In genomic region chr11:77506941-77507340, GRCm38 (mm10) we compare ENCODE assay signal across 20 mouse cellular contexts. TPM values are rescaled to one million over a fixed set of nuclear protein-coding genes. Genes with fewer than 3 reads are reported as not detected.
DNase-seq lines count a peak whose midpoint lies in the region; ATAC-seq and TF ChIP-seq lines count a peak whose summit lies in the region.
"Had no signal": no experiment of that assay in that cellular context is flagged by ENCODE, and none has a peak within 500 bp of the region (broad histone marks: within the 10 kb centered on the region; RNA-seq: fewer than 3 reads in every experiment).

No protein-coding gene starts in this region.

- TF ChIP-seq POLR2A in lung, adult 2 months (IDR thresholded peaks at IDR 0.05; ENCODE audit: borderline replicate concordance, extremely low read depth, low read depth, low read length): no peak

- no peaks in the 10 kb centered on the region for H3K4me1 ChIP-seq in forebrain, embryonic 11.5 days (replicated peaks; ENCODE audit: control insufficient read depth, insufficient read depth, low read length)
- peaks cover 9% of the 10 kb centered on the region for H3K4me1 ChIP-seq in forebrain, embryonic 13.5 days
- H3K4me1 ChIP-seq in lung, adult 2 months (ENCODE audit: control insufficient read depth, insufficient read depth, low read length): peaks cover 21% of the 10 kb centered on the region
- peaks cover 15% of the 10 kb centered on the region for H3K4me1 ChIP-seq in intestine, postnatal 0 days (replicated peaks; ENCODE audit: control insufficient read depth, insufficient read depth, low read length)
- H3K4me1 ChIP-seq in limb, embryonic 15.5 days: peaks cover 45% of the 10 kb centered on the region

- H3K9ac ChIP-seq in forebrain, embryonic 11.5 days (ENCODE audit: low read length): no peak overlapping the region
- H3K9ac ChIP-seq in forebrain, embryonic 13.5 days: no peak overlapping the region
- H3K9ac ChIP-seq in intestine, postnatal 0 days (ENCODE audit: low read depth, low read length): no peak overlapping the region
- H3K9ac ChIP-seq in limb, embryonic 15.5 days: 0 out of 2 replicates have a peak overlapping the region, but pooled peaks have one; percentile 2
- H3K9ac ChIP-seq: forebrain, embryonic 15.5 days; lung, embryonic 15.5 days; stomach, embryonic 15.5 days had no signal

- 90% methylated on average over 6 of the region's 6 CpGs for WGBS in forebrain, embryonic 11.5 days
- WGBS in forebrain, embryonic 13.5 days: 84% methylated on average over 6 of the region's 6 CpGs
- 82% methylated on average over 6 of the region's 6 CpGs for WGBS in lung, adult 2 months
- 79% methylated on average over 6 of the region's 6 CpGs for WGBS in intestine, postnatal 0 days
- 77% methylated on average over 6 of the region's 6 CpGs for WGBS in limb, embryonic 15.5 days

- H3K36me3 ChIP-seq in forebrain, embryonic 11.5 days (ENCODE audit: control insufficient read depth, insufficient read depth, low read length): peaks cover 3% of the 10 kb centered on the region; the same call in 1 of the 2 replicates
- peaks cover 65% of the 10 kb centered on the region for H3K36me3 ChIP-seq in forebrain, embryonic 13.5 days (ENCODE audit: poor library complexity, severe bottlenecking)
- peaks cover 41% of the 10 kb centered on the region for H3K36me3 ChIP-seq in intestine, postnatal 0 days (ENCODE audit: control insufficient read depth, insufficient read depth)
- H3K36me3 ChIP-seq in limb, embryonic 15.5 days: peaks cover 65% of the 10 kb centered on the region

- no peaks in the 10 kb centered on the region for H3K9me3 ChIP-seq in forebrain, embryonic 11.5 days (ENCODE audit: control insufficient read depth, low read length)
- no peaks in the 10 kb centered on the region for H3K9me3 ChIP-seq in forebrain, embryonic 13.5 days (replicated peaks)
- H3K9me3 ChIP-seq in intestine, postnatal 0 days (ENCODE audit: control insufficient read depth): no peaks in the 10 kb centered on the region
- H3K9me3 ChIP-seq in limb, embryonic 15.5 days: no peaks in the 10 kb centered on the region
- H3K9me3 ChIP-seq: forebrain, embryonic 15.5 days; lung, embryonic 15.5 days; midbrain, embryonic 12.5 days; stomach, embryonic 15.5 days had no signal

- no peak overlapping the region for H3K27ac ChIP-seq in forebrain, embryonic 11.5 days (ENCODE audit: low read depth, low read length)
- no peak overlapping the region for H3K27ac ChIP-seq in forebrain, embryonic 13.5 days
- H3K27ac ChIP-seq in intestine, postnatal 0 days (ENCODE audit: low read depth, low read length): peak overlapping the region; percentile 65
- H3K27ac ChIP-seq in limb, embryonic 15.5 days: peak overlapping the region; percentile 71; the same call in 1 of the 2 replicates
- H3K27ac ChIP-seq: forebrain, embryonic 15.5 days; lung, embryonic 15.5 days; midbrain, embryonic 12.5 days; stomach, embryonic 15.5 days had no signal

- no peak overlapping the region for H3K4me2 ChIP-seq in forebrain, embryonic 11.5 days (ENCODE audit: low read depth, low read length, severe bottlenecking)
- H3K4me2 ChIP-seq in forebrain, embryonic 13.5 days: no peak overlapping the region
- no peak overlapping the region for H3K4me2 ChIP-seq in intestine, postnatal 0 days (replicated peaks; ENCODE audit: low read depth)
- H3K4me2 ChIP-seq in limb, embryonic 15.5 days: no peak overlapping the region
- H3K4me2 ChIP-seq: forebrain, embryonic 15.5 days; liver, embryonic 11.5 days; lung, embryonic 15.5 days; midbrain, embryonic 12.5 days; stomach, embryonic 15.5 days had no signal

- TF ChIP-seq CTCF in lung, adult 2 months (IDR thresholded peaks at IDR 0.05; ENCODE audit: insufficient read depth, low read length): no peak
- TF ChIP-seq CTCF in intestine, postnatal 0 days (IDR thresholded peaks at IDR 0.05; ENCODE audit: low read depth): no peak

- DNase-seq in forebrain, embryonic 11.5 days (ENCODE audit: low spot score): peak; percentile 51
- peak; percentile 3 for DNase-seq in lung, adult 2 months
- no peak for DNase-seq in lung, postnatal 14 days
- DNase-seq in adrenal gland, postnatal 4 days (ENCODE audit: low spot score in 2 of 2): no peak
- DNase-seq: adrenal gland, postnatal 25 days; right cerebral cortex, adult 18-20 months had no signal

- H3K4me3 ChIP-seq in forebrain, embryonic 11.5 days (ENCODE audit: low read depth, low read length): no peak overlapping the region
- no peak overlapping the region for H3K4me3 ChIP-seq in forebrain, embryonic 13.5 days
- no peak overlapping the region for H3K4me3 ChIP-seq in lung, adult 2 months (replicated peaks; ENCODE audit: extremely low read depth, low read depth, low read length)
- no peak overlapping the region for H3K4me3 ChIP-seq in intestine, postnatal 0 days (ENCODE audit: low read depth, low read length)
- no peak overlapping the region for H3K4me3 ChIP-seq in limb, embryonic 15.5 days
- H3K4me3 ChIP-seq: forebrain, embryonic 15.5 days; lung, embryonic 15.5 days; midbrain, embryonic 12.5 days; stomach, embryonic 15.5 days had no signal

- ATAC-seq in forebrain, embryonic 11.5 days (replicated peaks; ENCODE audit: low FRiP score): no peak
- no peak for ATAC-seq in forebrain, embryonic 13.5 days
- ATAC-seq in intestine, postnatal 0 days: no peak
- ATAC-seq in limb, embryonic 15.5 days (ENCODE audit: insufficient number of reproducible peaks, low FRiP score, low TSS enrichment, low read depth): no peak

- H3K27me3 ChIP-seq in forebrain, embryonic 11.5 days (ENCODE audit: control insufficient read depth, insufficient read depth, low read length): no peaks in the 10 kb centered on the region
- H3K27me3 ChIP-seq in forebrain, embryonic 13.5 days: no peaks in the 10 kb centered on the region
- H3K27me3 ChIP-seq in intestine, postnatal 0 days (replicated peaks; ENCODE audit: control insufficient read depth, insufficient read depth, low read length): no peaks in the 10 kb centered on the region
- H3K27me3 ChIP-seq in limb, embryonic 15.5 days: no peaks in the 10 kb centered on the region
- H3K27me3 ChIP-seq: forebrain, embryonic 15.5 days; lung, embryonic 15.5 days; midbrain, embryonic 12.5 days; stomach, embryonic 15.5 days had no signal

RNA-seq across cellular contexts. Expression of gene Abhd15, which starts 8.0 kb away (rescaled TPM):
- polyA plus RNA-seq in forebrain, embryonic 11.5 days (2014; fragmentation: Nextera tagmentation; extraction: Ambion mirVana): 3.3 TPM in 2 replicates
- 3.0 and 3.8 TPM in 2 replicates for polyA plus RNA-seq in forebrain, embryonic 13.5 days (2015; fragmentation: Nextera tagmentation; extraction: Ambion mirVana)
- polyA plus RNA-seq in lung, adult 2 months (2012; rRNA removed): 3.8 and 5.9 TPM in 2 replicates
- 2.2 and 3.3 TPM in 2 replicates for polyA plus RNA-seq in intestine, postnatal 0 days (2015; fragmentation: Nextera tagmentation; extraction: Ambion mirVana)
- polyA plus RNA-seq in limb, embryonic 15.5 days (2015; fragmentation: Nextera tagmentation; extraction: Ambion mirVana): 2.7 and 3.0 TPM in 2 replicates
- 10 to 100 TPM; 12.4 to 17.0 TPM for total RNA-seq in adrenal gland, postnatal 4 days (2021)

RNA-seq across cellular contexts. Expression of gene Trp53i13, which starts 8.8 kb away (rescaled TPM):
- 32.2 and 35.8 TPM in 2 replicates for polyA plus RNA-seq in forebrain, embryonic 11.5 days (2014; fragmentation: Nextera tagmentation; extraction: Ambion mirVana)
- polyA plus RNA-seq in forebrain, embryonic 13.5 days (2015; fragmentation: Nextera tagmentation; extraction: Ambion mirVana): 19.7 and 20.9 TPM in 2 replicates
- polyA plus RNA-seq in lung, adult 2 months (2012; rRNA removed): 31.8 and 41.5 TPM in 2 replicates
- polyA plus RNA-seq in intestine, postnatal 0 days (2015; fragmentation: Nextera tagmentation; extraction: Ambion mirVana): 20.2 and 22.9 TPM in 2 replicates
- 62.5 and 69.8 TPM in 2 replicates for polyA plus RNA-seq in limb, embryonic 15.5 days (2015; fragmentation: Nextera tagmentation; extraction: Ambion mirVana)
- total RNA-seq in adrenal gland, postnatal 4 days (2021): 10 to 100 TPM; 17.5 to 19.1 TPM

RNA-seq across cellular contexts. Expression of gene Gm10392, which starts 12.1 kb away (rescaled TPM):
- 0.19 TPM in 1 of 2 replicates, not detected in the other for polyA plus RNA-seq in forebrain, embryonic 11.5 days (2014; fragmentation: Nextera tagmentation; extraction: Ambion mirVana)
- 0.12 and 0.16 TPM in 2 replicates for polyA plus RNA-seq in forebrain, embryonic 13.5 days (2015; fragmentation: Nextera tagmentation; extraction: Ambion mirVana)
- 0.08 TPM in 1 of 2 replicates, not detected in the other for polyA plus RNA-seq in lung, adult 2 months (2012; rRNA removed)
- polyA plus RNA-seq in intestine, postnatal 0 days (2015; fragmentation: Nextera tagmentation; extraction: Ambion mirVana): not detected in 2 replicates
- 0.12 TPM in 1 of 2 replicates, not detected in the other for polyA plus RNA-seq in limb, embryonic 15.5 days (2015; fragmentation: Nextera tagmentation; extraction: Ambion mirVana)
- not detected for total RNA-seq in adrenal gland, postnatal 4 days (2021)
- total RNA-seq: adrenal gland, postnatal 25 days; ES-E14; layer of hippocampus, postnatal 10 days had no signal
- polyA plus RNA-seq: cortical plate, adult 2 months; forebrain, embryonic 15.5 days; gonadal fat pad, adult 2 months; heart, embryonic 14.5 days; liver, embryonic 11.5 days; midbrain, embryonic 12.5 days had no signal

RNA-seq across cellular contexts. Expression of gene Git1, which starts 13.6 kb away (rescaled TPM):
- 19.2 and 21.2 TPM in 2 replicates for polyA plus RNA-seq in forebrain, embryonic 11.5 days (2014; fragmentation: Nextera tagmentation; extraction: Ambion mirVana)
- 12.9 and 14.6 TPM in 2 replicates for polyA plus RNA-seq in forebrain, embryonic 13.5 days (2015; fragmentation: Nextera tagmentation; extraction: Ambion mirVana)
- 112 TPM in 2 replicates for polyA plus RNA-seq in lung, adult 2 months (2012; rRNA removed)
- 21.2 and 21.9 TPM in 2 replicates for polyA plus RNA-seq in intestine, postnatal 0 days (2015; fragmentation: Nextera tagmentation; extraction: Ambion mirVana)
- polyA plus RNA-seq in limb, embryonic 15.5 days (2015; fragmentation: Nextera tagmentation; extraction: Ambion mirVana): 9.1 and 10.8 TPM in 2 replicates
- total RNA-seq in adrenal gland, postnatal 4 days (2021): 10 to 100 TPM; 79.8 to 87.9 TPM

RNA-seq across cellular contexts. Expression of gene Ankrd13b, which starts 17.5 kb away (rescaled TPM):
- polyA plus RNA-seq in forebrain, embryonic 11.5 days (2014; fragmentation: Nextera tagmentation; extraction: Ambion mirVana): 19.0 and 22.0 TPM in 2 replicates
- 18.0 and 18.7 TPM in 2 replicates for polyA plus RNA-seq in forebrain, embryonic 13.5 days (2015; fragmentation: Nextera tagmentation; extraction: Ambion mirVana)
- polyA plus RNA-seq in lung, adult 2 months (2012; rRNA removed): 21.8 and 22.4 TPM in 2 replicates
- polyA plus RNA-seq in intestine, postnatal 0 days (2015; fragmentation: Nextera tagmentation; extraction: Ambion mirVana): 2.1 TPM in 2 replicates
- polyA plus RNA-seq in limb, embryonic 15.5 days (2015; fragmentation: Nextera tagmentation; extraction: Ambion mirVana): 5.0 and 7.2 TPM in 2 replicates
- total RNA-seq in adrenal gland, postnatal 4 days (2021): 10 to 100 TPM; 16.3 to 21.8 TPM
- total RNA-seq: neutrophil, adult 5-6 weeks had no signal

Comparison
In these comparisons a context has a peak if more than half of its experiments do, and no peak if none do; other contexts are left out.
1. DNase-seq: peak in forebrain, embryonic 11.5 days (single experiment) and lung, adult 2 months (single experiment); none in lung, postnatal 14 days (single experiment) and adrenal gland, postnatal 4 days (0 of 2).
2. H3K27ac ChIP-seq: peak in intestine, postnatal 0 days (single experiment) and limb, embryonic 15.5 days (single experiment); none in forebrain, embryonic 11.5 days (single experiment) and forebrain, embryonic 13.5 days (single experiment).